Mouse (Mus musculus) hindbrain, postnatal 0 days (tissue): ENCODE measurements around the gene Dnm1. TPM values are rescaled to one million over a fixed set of nuclear protein-coding genes. Genes with fewer than 3 reads are reported as not detected.
"Not testable (repeated sequence)": the region's sequence is repeated elsewhere in the genome, so short reads cannot be mapped to it uniquely, and the experiment has no call there.

Source experiments
- ATAC-seq: fragments of 200-750 bp; cut with Nextera tagmentation; 2 replicates; pipeline ENCODE4 v1.8.0; 2017; ENCODE audit warnings: mild to moderate bottlenecking, moderate TSS enrichment, moderate library complexity
- DNase-seq: peaks from one replicate; pipeline ENCODE4 v3.0.0-alpha.2; 2015; ENCODE audit warnings: low spot score
- H3K27ac ChIP-seq: fragments of 300-500 bp; sonication (generic); 2 replicates; pipeline ENCODE4 v1.5.1; 2014; ENCODE audit warnings: mild to moderate bottlenecking
- H3K27me3 ChIP-seq: fragments of 300-500 bp; sonication (generic); 2 replicates; pipeline ENCODE4 v1.6.1; 2014; ENCODE audit warnings: low read length, mixed read lengths; ENCODE audit not compliant: insufficient read depth
- H3K36me3 ChIP-seq: fragments of 300-500 bp; sonication (generic); 2 replicates; pipeline ENCODE4 v1.6.1; 2014; ENCODE audit warnings: low read length, mixed read lengths; ENCODE audit not compliant: insufficient read depth
- H3K4me1 ChIP-seq: fragments of 300-500 bp; sonication (generic); 2 replicates; pipeline ENCODE4 v1.6.1; 2014; ENCODE audit warnings: antibody characterized with exemption, low read length, mixed read lengths; ENCODE audit not compliant: insufficient read depth
- H3K4me2 ChIP-seq: fragments of 300-500 bp; sonication (generic); 2 replicates; pipeline ENCODE4 v1.6.1; 2014; ENCODE audit warnings: low read depth, mild to moderate bottlenecking, low read length, moderate library complexity, mixed read lengths
- H3K4me3 ChIP-seq: fragments of 300-500 bp; sonication (generic); 2 replicates; pipeline ENCODE4 v1.5.1; 2014; ENCODE audit warnings: low read length
- H3K9ac ChIP-seq: fragments of 300-500 bp; sonication (generic); replicated peaks from 2 replicates; pipeline ENCODE4 v1.6.1; 2014; ENCODE audit warnings: mild to moderate bottlenecking, low read length, moderate library complexity, mixed read lengths
- H3K9me3 ChIP-seq: fragments of 300-500 bp; sonication (generic); 2 replicates; pipeline ENCODE4 v1.6.1; 2016; ENCODE audit warnings: low read length, mixed read lengths
- CTCF ChIP-seq: IDR thresholded peaks from 2 replicates; pipeline ENCODE4 v1.5.1; 2016; ENCODE audit warnings: antibody characterized with exemption, control low read depth, low read depth
- WGBS: fragments of 180-500 bp; shearing (Covaris S2); extraction: QIAGEN DNeasy Blood & Tissue Kit; methylation state at CpG from one replicate; pipeline ENCODE4 v1.1.7; 2014; 5-methylcytosine and 5-hydroxymethylcytosine counted together
- polyA plus RNA-seq: library from polyadenylated mRNA; unstranded; fragments of >200 nt; fragmentation: Nextera tagmentation; extraction: Ambion mirVana; gene quantifications from 2 replicates; pipeline ENCODE4 v1.2.1, GENCODE M21; 2015
- total RNA-seq: library from RNA; depleted of rRNA; stranded (reverse); fragments of >200 nt; gene quantifications from 2 replicates; pipeline ENCODE4 v1.2.3, GENCODE M21; 2014

The Dnm1 gene
- total and polyA plus RNA-seq, 2 experiments from 2014 or later = 96.9 to 190 TPM

DNA sequence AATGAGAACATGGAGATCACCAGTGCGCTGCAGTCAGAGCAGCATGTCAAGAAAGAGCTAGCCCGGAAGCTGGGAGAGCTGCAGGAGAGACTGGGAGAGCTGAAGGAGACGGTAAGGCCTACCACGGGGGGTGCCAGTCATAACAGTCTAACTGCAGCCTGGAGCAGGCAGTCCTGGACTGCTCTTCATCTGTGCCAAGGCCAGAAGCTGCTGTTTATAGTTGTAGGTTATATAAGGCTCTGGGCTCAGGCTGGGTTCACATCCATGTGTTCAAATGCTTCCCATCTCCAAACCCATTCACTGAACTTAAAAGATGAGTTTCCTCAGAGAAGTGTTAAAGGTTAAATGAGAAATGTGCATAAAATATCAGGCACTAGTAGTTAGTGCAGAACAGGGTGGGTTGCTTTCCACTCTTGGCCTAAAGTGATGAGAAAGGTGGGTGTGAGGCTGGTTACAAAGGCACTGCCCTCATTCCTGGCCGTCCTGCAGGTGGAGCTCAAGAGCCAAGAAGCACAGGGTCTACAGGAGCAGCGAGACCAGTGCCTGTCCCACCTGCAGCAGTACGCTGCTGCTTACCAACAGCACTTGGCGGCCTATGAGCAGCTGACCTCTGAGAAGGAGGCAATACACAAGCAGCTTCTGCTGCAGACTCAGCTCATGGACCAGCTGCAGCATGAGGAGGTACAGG, 48.8 kb downstream of the Dnm1 start:
- no peaks in the 10 kb centered on the region for H3K9me3 ChIP-seq
- no peak overlapping the region for H3K9ac ChIP-seq
- no peaks in the 10 kb centered on the region for H3K27me3 ChIP-seq
- no peak for ATAC-seq
- TF ChIP-seq CTCF = peak; percentile 77
- 54% methylated on average over 8 of the region's 8 CpGs for WGBS
- no peak overlapping the region for H3K27ac ChIP-seq
- H3K4me3 ChIP-seq = no peak overlapping the region
- DNase-seq = peak; percentile 35
- H3K36me3 ChIP-seq = peaks cover 68% of the 10 kb centered on the region
- no peak overlapping the region for H3K4me2 ChIP-seq
- no peaks in the 10 kb centered on the region for H3K4me1 ChIP-seq

DNA sequence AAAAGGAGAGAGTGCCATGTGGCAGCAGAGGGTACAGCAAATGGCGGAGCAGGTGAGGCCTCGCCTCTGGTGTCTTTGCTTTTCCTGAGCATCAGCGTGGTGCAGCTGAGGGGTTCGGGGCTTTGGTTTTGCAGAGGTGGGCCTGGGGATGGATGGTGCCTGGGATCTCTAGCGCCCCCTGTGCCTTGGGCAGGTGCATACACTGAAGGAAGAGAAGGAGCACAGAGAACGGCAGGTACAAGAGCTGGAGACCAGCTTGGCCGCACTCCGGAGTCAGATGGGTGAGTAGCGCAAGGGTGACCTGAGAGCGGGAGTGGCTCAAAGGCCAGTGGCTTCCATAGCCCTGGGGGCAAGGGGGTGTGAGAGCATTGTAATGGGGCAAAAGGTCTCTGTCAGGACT, 50.2 kb downstream of the Dnm1 start:
- no peaks in the 10 kb centered on the region for H3K9me3 ChIP-seq
- DNase-seq (no peak), ATAC-seq (no peak)
- peak; percentile 45 for TF ChIP-seq CTCF
- 94% methylated on average over 9 of the region's 10 CpGs for WGBS
- peaks cover 76% of the 10 kb centered on the region for H3K36me3 ChIP-seq
- no peak overlapping the region for H3K27ac ChIP-seq
- no peaks in the 10 kb centered on the region for H3K4me1 ChIP-seq
- no peak overlapping the region for H3K4me2 ChIP-seq
- no peak overlapping the region for H3K9ac ChIP-seq
- H3K4me3 ChIP-seq = no peak overlapping the region
- H3K27me3 ChIP-seq = no peaks in the 10 kb centered on the region

DNA sequence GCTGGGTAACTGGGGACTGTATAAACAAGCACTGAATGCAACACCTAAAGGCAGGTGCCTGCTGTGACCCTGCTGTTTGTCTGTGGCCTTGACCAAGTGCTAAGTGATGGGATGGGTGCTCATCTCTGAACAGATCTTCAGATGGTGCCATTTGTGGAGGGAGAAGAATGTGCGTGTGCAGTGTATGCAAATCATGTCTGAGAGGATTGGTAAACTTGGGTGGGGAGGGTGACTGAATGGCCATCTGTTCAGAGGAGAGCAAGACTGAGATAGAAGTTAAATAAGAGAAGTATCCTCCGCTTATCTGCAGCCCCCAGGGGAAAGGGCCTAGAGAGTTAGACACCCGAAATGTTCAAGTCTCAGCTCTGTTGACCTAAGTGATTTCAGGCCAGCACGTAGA, 53.7 kb downstream of the Dnm1 start:
- Histone ChIP-seq H3K36me3 (peaks cover 62% of the 10 kb centered on the region), H3K27me3 (no peaks in the 10 kb centered on the region)
- no peak for ATAC-seq

DNA sequence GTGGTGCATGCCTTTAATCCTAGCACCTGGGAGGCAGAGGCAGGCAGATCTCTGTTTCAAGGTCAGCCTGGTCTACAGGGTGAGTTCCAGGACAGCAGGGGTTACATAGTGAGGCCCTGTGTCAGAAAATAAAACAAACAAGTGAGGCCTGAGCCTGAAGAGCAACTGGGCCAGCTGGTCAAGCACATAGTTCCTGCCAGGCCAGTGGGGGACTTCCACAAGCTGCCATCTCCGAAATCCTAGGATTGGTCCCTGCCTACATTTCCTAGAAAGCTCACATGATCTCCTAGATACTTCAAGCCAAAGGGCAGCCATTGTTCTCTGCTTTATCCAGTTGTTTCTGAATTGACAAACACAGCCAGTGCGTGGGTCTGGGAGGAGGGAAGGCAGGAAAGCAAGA, 57.3 kb downstream of the Dnm1 start:
- H3K27ac ChIP-seq, H3K27me3 ChIP-seq, H3K9me3 ChIP-seq, H3K9ac ChIP-seq, H3K4me3 ChIP-seq, H3K4me1 ChIP-seq, DNase-seq, H3K4me2 ChIP-seq, ATAC-seq: not testable (repeated sequence)
- WGBS = 80% methylated on average over 2 of the region's 2 CpGs
- H3K36me3 ChIP-seq = peaks cover 38% of the 10 kb centered on the region

More for the DNA sequence above, 53.7 kb downstream of the Dnm1 start:
- H3K27ac ChIP-seq = no peak overlapping the region
- no peak for DNase-seq
- TF ChIP-seq CTCF = no peak
- H3K4me3 ChIP-seq = no peak overlapping the region
- H3K9ac ChIP-seq = no peak overlapping the region
- H3K4me1 ChIP-seq = no peaks in the 10 kb centered on the region
- H3K9me3 ChIP-seq = no peaks in the 10 kb centered on the region
- WGBS = 91% methylated on average over 4 of the region's 4 CpGs
- no peak overlapping the region for H3K4me2 ChIP-seq

DNA sequence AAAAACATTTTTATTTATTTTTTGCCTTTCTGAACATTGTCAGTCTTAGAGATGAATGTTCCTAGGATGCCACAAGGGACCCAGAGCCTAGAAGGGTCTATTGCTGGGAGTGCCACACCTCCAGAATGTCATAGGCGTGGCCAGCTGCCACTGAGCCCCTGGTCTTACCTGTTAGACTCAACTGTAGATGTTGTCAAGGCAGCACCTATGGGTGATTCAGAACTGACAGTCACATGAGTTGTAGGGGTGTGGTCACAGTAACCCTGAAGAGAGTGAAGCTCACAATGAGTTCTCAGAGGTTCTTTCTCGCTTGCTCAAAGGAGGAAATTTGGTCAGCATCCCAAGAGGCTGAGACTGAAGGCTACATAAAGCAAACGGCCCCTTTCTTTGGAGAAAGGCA, 57.9 kb downstream of the Dnm1 start:
- no peak overlapping the region for H3K4me2 ChIP-seq
- TF ChIP-seq CTCF = no peak
- no peak overlapping the region for H3K9ac ChIP-seq
- WGBS = 89% methylated on average over 3 of the region's 3 CpGs
- H3K4me1 ChIP-seq = no peaks in the 10 kb centered on the region
- no peaks in the 10 kb centered on the region for H3K9me3 ChIP-seq
- ATAC-seq = no peak
- no peak overlapping the region for H3K27ac ChIP-seq
- peaks cover 35% of the 10 kb centered on the region for H3K36me3 ChIP-seq
- no peak for DNase-seq
- no peaks in the 10 kb centered on the region for H3K27me3 ChIP-seq
- H3K4me3 ChIP-seq = no peak overlapping the region

DNA sequence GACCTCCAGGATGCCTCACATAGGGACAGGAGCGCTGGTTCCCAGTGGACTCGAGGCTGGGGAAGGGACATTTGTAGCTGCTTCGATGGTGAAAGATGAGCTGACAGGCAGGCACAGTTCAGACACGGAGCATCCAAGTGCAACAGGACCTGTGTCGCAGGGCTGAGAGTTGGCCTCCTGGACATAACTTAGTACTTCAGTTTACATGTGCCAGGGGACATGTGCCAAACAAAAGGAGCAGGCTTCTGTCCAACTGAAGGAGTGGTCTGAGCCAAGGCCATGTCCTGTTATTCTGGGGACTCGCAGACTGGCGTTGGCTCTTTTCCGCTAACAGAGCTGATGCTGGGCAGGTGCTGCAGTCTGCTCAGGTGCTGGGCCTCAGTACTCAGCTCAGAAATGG, 58.8 kb downstream of the Dnm1 start:
- H3K27me3 ChIP-seq = no peaks in the 10 kb centered on the region
- no peak for ATAC-seq
- no peak overlapping the region for H3K27ac ChIP-seq
- 67% methylated on average over 8 of the region's 8 CpGs for WGBS
- no peak for DNase-seq
- H3K4me3 ChIP-seq = no peak overlapping the region
- H3K4me2 ChIP-seq = no peak overlapping the region
- no peak for TF ChIP-seq CTCF
- H3K9ac ChIP-seq = no peak overlapping the region
- H3K9me3 ChIP-seq = no peaks in the 10 kb centered on the region
- peaks cover 27% of the 10 kb centered on the region for H3K36me3 ChIP-seq
- H3K4me1 ChIP-seq = no peaks in the 10 kb centered on the region

DNA sequence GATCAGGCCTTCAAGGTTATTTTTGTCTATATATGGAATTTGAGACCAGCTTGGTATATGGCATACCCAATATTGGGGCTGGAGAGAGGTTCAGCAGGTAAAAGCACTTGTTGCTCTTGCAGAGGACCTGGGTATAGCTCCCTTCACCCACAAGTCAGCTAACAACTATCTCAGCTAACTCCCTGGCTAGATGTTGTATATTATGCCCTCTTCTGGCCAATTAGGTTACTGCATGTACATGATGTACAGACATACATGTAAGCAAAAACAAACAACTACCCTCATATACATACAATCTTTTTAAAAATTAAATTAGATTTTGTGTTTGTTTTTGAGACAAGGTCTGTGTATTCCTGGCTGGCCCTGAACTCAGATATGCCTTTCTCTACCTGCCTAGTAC, 63.6 kb downstream of the Dnm1 start:
- Histone ChIP-seq H3K4me1 (peaks cover 10% of the 10 kb centered on the region), H3K36me3 (peaks cover 13% of the 10 kb centered on the region; the same call in 1 of the 2 replicates), H3K9ac (no peak overlapping the region), H3K27me3 (no peaks in the 10 kb centered on the region), H3K4me3 (no peak overlapping the region), H3K27ac (no peak overlapping the region), H3K9me3 (no peaks in the 10 kb centered on the region), H3K4me2 (peak overlapping the region; percentile 62; the same call in 1 of the 2 replicates)
- TF ChIP-seq CTCF = peak; percentile 63
- DNase-seq (peak; percentile 67), ATAC-seq (no peak)
